Mouse (Mus musculus) leukemia stem cell, adult 10-12 weeks (primary cell): ENCODE data around the gene Polr2c. TPM values are rescaled to one million over a fixed set of nuclear protein-coding genes. Genes with fewer than 3 reads are reported as not detected.

Experiments used
- polyA plus RNA-seq: library from polyadenylated mRNA; stranded (reverse); fragments of >175 nt; gene quantifications from 2 replicates; pipeline ENCODE4 v1.2.3, GENCODE M21; 2012; ENCODE audit warnings: low replicate concordance

Gene Polr2c
- polyA plus RNA-seq = 10.6 and 11.4 TPM in 2 replicates

DNA sequence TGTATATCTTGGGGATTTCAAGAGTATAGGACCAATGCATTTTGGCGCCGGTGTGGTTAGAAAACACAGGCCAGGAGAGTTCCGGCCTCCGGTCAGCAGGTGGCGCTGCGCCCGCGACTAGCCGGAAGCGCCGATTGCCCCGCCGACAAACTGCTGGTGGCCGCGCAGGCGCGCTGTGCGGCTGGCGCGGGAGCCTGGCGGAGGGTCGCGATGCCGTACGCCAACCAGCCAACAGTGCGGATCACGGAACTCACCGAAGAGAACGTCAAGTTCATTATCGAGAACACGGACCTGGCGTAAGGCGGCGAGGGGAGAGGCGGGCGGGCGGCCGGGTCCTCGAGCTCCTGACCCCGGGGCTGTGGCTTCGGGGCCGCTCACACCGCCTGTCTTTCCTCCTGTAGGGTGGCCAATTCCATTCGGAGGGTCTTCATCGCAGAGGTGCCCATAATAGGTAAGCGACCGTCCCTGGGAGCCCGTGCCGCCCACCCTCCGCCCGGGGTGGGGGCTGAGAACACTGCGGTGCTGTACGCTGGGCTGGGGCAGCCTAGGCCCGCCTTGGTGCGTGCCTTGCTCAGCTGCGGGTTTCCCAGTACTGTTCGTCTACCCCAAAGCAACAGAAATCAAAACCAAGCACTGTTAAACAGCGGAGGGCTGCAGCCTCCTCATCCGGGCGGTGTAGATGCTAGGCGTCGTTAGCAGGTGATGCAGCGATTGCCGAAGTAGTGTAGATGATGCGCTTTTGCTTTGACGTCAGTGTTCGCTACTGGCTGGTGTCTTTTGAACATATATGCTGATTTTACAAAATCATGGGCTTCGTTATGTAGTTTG lies at the start of gene Polr2c:
Gene Polr2c (plus strand): TSS at position 105 of the 828 bp plus-strand sequence.

GRCm38 (mm10) chr8:94810153-94810552 lies 47.1 kb upstream of the Polr2c start, which contains the start of gene Ccl17:
Gene Ccl17 (plus strand): TSS chr8:94810453.

DNA sequence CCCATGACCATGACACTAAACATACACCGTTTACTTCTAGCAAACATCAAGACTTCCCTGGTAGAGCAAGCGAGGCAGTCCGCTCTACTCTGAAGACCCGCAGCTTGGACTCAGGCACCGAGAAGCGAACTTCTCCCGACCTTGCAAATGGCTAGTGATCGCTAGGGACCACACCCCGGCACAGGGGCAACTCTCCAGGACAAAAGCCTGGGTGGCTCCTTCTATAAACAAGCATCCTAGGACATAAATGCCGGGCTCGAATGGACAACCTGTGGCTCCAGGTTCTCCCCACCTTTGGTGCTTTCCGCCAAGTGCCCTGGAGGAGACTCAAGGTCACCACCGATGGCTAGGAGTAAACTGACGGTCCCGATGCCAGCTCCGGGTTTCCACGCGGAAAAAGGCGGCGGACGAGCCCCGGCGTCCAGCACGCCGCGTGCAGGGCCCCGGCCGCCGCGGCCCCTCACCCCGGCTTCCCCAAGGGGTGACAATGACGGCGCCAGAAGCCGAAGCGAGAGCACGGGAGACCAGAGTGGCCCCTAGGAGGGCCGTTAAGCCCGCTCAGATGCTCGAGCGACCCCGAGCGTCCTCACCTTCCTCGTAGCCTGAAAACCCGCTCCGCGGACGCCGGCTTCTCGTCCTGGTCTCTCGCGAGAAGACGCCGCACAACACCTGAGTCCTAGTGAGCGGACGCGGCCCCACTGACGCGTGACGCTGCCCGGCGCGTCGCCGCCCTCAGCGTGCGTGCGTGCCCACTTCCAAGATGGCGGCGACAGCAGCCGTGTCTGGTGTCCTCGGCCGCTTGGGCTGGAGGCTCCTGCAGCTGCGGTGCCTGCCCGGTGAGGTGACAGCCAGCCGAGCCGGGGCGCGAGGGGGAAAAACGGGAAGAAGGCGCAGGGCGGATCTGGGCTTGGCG lies 19.3 kb upstream of the Polr2c start, which contains the start of the genes Coq9 and Ciapin1:
Gene Coq9 (plus strand): TSS at position 660 of the 913 bp plus-strand sequence.
Gene Ciapin1 (minus strand): TSS at position 697 of the 913 bp plus-strand sequence.

GRCm38 (mm10) chr8:94876197-94876730 lies 19.0 kb downstream of the Polr2c start, which contains the start of gene Dok4:
Gene Dok4 (minus strand): TSS chr8:94876330.

DNA sequence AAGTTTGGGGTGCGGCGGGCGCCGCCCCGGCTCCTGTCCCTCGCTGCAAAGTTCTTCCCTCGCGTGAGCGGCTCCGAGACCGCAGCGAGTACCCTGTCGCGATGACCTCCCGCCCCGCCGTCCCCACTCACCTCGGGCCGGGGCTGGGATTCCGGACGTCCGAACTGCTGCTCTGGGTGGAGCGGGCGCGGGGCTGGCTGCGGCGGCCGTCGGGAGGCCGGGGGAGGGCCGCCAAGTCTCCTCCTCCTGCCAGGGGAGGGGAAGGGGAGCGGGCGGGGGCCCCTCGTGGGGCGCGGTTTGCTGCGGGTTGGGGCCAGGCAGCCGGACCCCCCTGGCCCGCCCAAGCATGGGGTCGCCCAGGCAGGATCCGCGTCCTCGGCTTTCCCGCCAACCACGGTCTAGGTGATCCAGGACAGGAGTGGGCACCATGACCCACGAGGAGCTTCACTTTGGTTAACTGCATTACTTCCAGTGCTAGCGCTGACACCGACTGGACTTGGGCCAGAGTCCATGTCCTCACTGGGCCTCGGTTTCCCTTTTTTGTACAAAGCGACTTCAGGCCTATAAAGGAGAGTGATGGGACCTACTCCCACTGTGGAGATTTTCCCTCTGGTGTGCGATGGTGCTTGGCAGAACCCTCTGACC lies 60.7 kb downstream of the Polr2c start, which contains the start of gene Ccdc102a:
Gene Ccdc102a (minus strand): TSS at position 248 of the 645 bp plus-strand sequence.

Other genes starting within 250 kb of the Polr2c start
- gene Arl2bp, start 190.8 kb upstream of the Polr2c start, polyA plus RNA-seq = 5.8 and 16.9 TPM in 2 replicates
- not detected in 2 replicates for gene Pllp, start 161.2 kb upstream of the Polr2c start, polyA plus RNA-seq
- 0.25 and 0.47 TPM in 2 replicates for gene Ccl22, start 111.9 kb upstream of the Polr2c start, polyA plus RNA-seq
- gene Cx3cl1, start 85.4 kb upstream of the Polr2c start, polyA plus RNA-seq = 0.07 and 0.10 TPM in 2 replicates
- gene Ccl17, start 47.0 kb upstream of the Polr2c start, polyA plus RNA-seq = not detected in 2 replicates
- gene Coq9, start 19.1 kb upstream of the Polr2c start, polyA plus RNA-seq = 89.1 and 112 TPM in 2 replicates
- gene Ciapin1, start 19.1 kb upstream of the Polr2c start, polyA plus RNA-seq = 103 and 1,167 TPM in 2 replicates
- 0.90 and 4.2 TPM in 2 replicates for gene Dok4, start 18.9 kb downstream of the Polr2c start, polyA plus RNA-seq
- 1.6 and 3.0 TPM in 2 replicates for gene Ccdc102a, start 60.6 kb downstream of the Polr2c start, polyA plus RNA-seq
- 1.3 and 3.6 TPM in 2 replicates for gene Adgrg5, start 66.2 kb downstream of the Polr2c start, polyA plus RNA-seq
- 5.7 and 21.1 TPM in 2 replicates for gene Adgrg1, start 117.3 kb downstream of the Polr2c start, polyA plus RNA-seq
- 0.52 and 1.4 TPM in 2 replicates for gene Adgrg3, start 160.2 kb downstream of the Polr2c start, polyA plus RNA-seq
- not detected in 2 replicates for gene Drc7, start 197.7 kb downstream of the Polr2c start, polyA plus RNA-seq
- 22.5 and 28.5 TPM in 2 replicates for gene Katnb1, start 223.7 kb downstream of the Polr2c start, polyA plus RNA-seq